Mouse (Mus musculus) erythroid progenitor cell, adult 5-6 weeks (primary cell): Measurements from ENCODE around the gene Hist1h2bj. TPM values are rescaled to one million over a fixed set of nuclear protein-coding genes. Genes with fewer than 3 reads are reported as not detected.
A peak's percentile ranks its signal among the peaks of the same experiment; 100 is the strongest.

ENCODE experiments used
- ATAC-seq: replicated peaks from 2 replicates; pipeline ENCODE4 v1.8.0; 2016; ENCODE audit warnings: moderate number of reproducible peaks, mild to moderate bottlenecking, moderate TSS enrichment, inconsistent platforms; ENCODE audit not compliant: poor library complexity, low FRiP score, severe bottlenecking
- total RNA-seq, 2 experiments: library from RNA; stranded (forward) in 1 of 2; stranded (reverse) in 1 of 2; fragments of 150-400 nt in 1 of 2; fragments of 186-747, 209-891 nt in 1 of 2; gene quantifications; 2 replicates each; pipeline versions ENCODE4 v1.2.3 to v1.2.4; 2015 to 2017; ENCODE audit warnings: low replicate concordance in 2 of 2

Gene Hist1h2bj
- total RNA-seq, 2 experiments from 2014 or later, result 153 to 1,461 TPM

- no peak for ATAC-seq
These were observed 29.3 kb upstream of the Hist1h2bj start for GRCm38 (mm10) chr13:22013716-22014115.

GRCm38 (mm10) chr13:22014411-22014845, 28.6 kb upstream of the Hist1h2bj start:
- ATAC-seq, result no peak

DNA sequence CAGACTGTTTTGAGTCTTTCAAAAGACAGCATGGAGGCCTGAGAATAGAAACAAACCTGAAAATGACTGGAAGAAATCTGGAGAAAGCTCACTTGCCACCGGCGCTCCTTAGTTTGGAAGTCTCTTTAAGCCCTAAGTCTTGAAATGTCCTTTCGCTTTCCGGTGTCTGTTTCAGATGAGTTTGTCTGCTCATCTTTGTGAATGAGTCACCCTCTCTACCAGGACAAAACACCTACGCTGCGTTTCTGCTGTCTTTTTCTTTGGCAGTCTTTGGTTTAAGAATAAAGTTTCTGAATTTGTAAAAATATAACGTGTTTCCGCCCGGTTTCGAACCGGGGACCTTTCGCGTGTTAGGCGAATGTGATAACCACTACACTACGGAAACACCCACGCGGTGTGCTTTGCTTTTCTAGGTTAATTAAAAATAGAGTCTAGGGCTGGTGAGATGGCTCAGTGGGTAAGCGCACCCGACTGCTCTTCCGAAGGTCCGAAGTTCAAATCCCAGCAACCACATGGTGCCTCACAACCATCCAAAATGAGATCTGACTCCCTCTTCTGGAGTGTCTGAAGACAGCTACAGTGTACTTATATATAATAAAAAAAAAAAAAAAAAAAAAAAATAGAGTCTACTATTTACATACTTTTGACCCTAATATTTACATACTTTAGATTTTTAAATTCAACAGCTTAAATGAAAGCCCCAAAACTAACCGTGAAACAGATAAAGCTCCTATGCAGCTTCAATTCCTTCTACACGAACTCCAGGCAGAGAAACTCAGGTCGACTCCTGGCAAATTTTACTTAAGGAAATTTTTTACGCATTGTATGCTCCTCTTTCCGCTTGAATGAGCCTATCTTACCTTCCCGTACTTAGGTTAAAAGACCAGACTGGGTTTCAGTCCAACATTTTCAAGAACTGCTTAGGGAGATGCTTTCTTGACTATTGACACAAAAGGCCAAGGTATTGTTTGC, 27.2 kb upstream of the Hist1h2bj start:
- ATAC-seq, result peak; percentile 72

GRCm38 (mm10) chr13:22019934-22020835, 22.8 kb upstream of the Hist1h2bj start:
- ATAC-seq, result peak; percentile 68

DNA sequence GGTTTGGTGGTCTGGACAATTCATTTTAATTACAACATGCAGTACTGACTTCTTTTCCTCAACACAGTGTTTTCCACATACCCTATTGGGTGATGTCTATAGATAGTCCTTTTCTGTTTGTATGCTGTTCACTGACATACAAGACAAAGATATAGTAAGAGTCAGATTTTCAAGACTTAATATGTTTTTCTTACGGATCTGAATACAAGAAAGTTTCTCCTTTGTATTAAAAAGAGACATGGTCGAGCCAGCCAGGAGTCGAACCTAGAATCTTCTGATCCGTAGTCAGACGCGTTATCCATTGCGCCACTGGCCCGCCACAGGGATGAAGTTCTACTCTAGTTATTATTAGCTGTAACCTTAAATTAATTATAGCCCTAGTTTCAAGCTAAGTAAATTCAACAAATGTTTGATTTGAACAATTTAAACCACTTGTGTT, 22.1 kb upstream of the Hist1h2bj start:
- ATAC-seq, result peak; percentile 40

GRCm38 (mm10) chr13:22021581-22021980, 21.4 kb upstream of the Hist1h2bj start:
- peak; percentile 60 for ATAC-seq

DNA sequence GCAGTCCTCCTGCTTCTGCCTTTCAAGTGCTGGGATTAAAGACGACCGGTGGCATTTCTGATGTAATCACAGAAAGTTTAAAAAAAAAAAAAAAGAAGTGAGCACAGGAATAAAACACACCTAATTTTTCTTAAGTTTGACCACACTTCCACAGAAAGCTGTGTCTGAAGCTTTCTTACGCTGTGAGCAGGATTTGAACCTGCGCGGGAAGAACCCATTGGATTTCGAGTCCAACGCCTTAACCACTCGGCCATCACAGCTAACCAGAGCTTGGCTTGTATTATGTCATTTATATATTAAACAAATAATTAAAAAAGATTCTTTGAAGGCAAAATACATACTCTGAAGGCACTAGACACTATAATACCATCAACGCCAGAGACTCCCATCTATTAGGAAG, 20.8 kb upstream of the Hist1h2bj start:
- peak; percentile 65 for ATAC-seq

- ATAC-seq, result peak; percentile 56
These were observed 16.7 kb upstream of the Hist1h2bj start for GRCm38 (mm10) chr13:22026058-22027031.

DNA sequence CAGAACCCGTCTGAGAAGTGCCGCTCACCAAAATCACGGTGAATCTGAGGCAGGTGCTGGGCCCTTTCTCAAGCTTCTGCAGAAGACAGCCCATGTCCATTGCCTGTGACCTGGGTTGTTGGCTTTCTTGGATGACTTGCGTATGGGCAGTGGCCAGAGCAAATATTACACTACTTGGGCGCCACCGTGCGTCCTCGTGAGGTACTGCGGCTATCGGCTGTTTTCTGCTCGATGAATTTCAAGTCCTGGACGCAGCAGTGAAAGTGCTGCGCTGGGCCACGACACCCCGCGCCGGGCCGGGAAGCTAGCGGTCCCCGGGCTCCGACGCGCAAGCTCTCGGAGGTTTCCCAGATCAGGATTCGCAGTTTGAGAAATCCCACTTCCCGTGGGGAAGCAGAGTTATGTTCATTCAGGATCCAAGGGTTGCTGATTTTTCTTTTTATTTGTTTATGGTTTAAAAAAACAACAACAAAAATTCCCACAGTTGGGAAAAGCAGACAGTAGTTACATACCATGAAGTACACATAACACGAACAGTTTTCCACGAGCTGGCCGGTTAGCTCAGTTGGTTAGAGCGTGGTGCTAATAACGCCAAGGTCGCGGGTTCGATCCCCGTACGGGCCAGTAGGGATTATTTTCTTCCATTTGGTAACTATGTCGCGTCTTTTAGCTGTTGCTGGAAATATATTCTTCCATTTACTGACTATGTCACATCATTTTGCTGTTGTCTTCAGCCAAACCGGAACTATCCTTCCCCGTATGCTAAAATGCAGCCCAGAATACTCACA, 14.1 kb upstream of the Hist1h2bj start:
- ATAC-seq, result peak; percentile 87

- no peak for ATAC-seq
These were observed 13.1 kb upstream of the Hist1h2bj start for GRCm38 (mm10) chr13:22029928-22030327.

GRCm38 (mm10) chr13:22030493-22030892, 12.5 kb upstream of the Hist1h2bj start:
- no peak for ATAC-seq

DNA sequence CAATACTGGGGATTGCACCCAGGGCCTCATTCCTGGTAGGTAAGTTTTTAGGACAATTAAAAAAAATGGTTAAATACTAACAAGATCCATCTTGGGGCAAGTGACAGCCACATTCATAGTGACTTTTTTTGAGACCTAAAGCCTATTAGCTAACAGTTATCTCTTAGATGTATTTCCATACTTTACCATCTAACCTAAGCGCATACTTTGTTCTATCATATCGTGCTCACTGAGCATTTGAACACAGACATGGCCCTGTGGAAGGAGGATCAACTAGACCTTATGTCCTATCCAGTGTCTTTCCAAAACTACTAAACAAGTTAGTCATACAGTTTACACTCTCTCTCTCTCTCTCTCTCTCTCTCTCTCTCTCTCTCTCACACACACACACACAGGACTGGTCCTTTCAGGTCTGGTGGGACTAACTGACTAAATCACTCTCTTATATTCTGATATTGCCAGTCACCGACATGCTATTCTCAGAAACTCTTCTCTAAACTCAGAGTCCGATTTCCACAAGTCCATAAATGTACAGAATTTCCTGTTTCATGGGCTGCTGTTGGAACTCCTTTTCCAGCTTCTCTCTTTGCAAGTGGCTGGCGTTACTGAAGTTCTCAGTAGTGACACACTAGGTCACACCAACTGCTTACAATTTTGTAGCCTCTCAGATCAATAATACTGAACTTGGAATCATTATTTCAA, 9.1 kb upstream of the Hist1h2bj start:
- ATAC-seq, result no peak

GRCm38 (mm10) chr13:22034443-22035266, 8.4 kb upstream of the Hist1h2bj start:
- no peak for ATAC-seq

GRCm38 (mm10) chr13:22035267-22036148, 7.5 kb upstream of the Hist1h2bj start, which contains the start of the genes Hist1h2ah and Hist1h2bk:
Gene Hist1h2ah (minus strand): TSS chr13:22035568.
Gene Hist1h2bk (plus strand): TSS chr13:22035870.
- peak; percentile 83 for ATAC-seq

GRCm38 (mm10) chr13:22036149-22036956, 6.7 kb upstream of the Hist1h2bj start:
- peak; percentile 35 for ATAC-seq
